ENCODE assay signal across 8 mouse cellular contexts in genomic region chr12:86894184-86894839, GRCm38 (mm10). TPM values are rescaled to one million over a fixed set of nuclear protein-coding genes. Genes with fewer than 3 reads are reported as not detected.
A peak's percentile ranks its signal among the peaks of the same experiment; 100 is the strongest.
DNase-seq lines count a peak whose midpoint lies in the region; ATAC-seq and TF ChIP-seq lines count a peak whose summit lies in the region.

No protein-coding gene starts in this region.

- peak overlapping the region; percentile 85 for H3K9ac ChIP-seq in heart, embryonic 14.5 days (ENCODE audit: low read length)
- H3K9ac ChIP-seq in liver, embryonic 11.5 days (ENCODE audit: low read depth, low read length): peak overlapping the region; percentile 70

- H3K27ac ChIP-seq in heart, embryonic 14.5 days (replicated peaks in 1 of 2; ENCODE audit: control insufficient read depth in 1 of 2, insufficient read depth in 1 of 2, low read depth in 2 of 2, low read length in 2 of 2): peak overlapping the region; percentile 99
- peak overlapping the region; percentile 96 for H3K27ac ChIP-seq in liver, embryonic 11.5 days (ENCODE audit: low read depth, low read length)

- H3K9me3 ChIP-seq in heart, embryonic 14.5 days (ENCODE audit: control insufficient read depth, low read length): no peaks in the 10 kb centered on the region
- no peaks in the 10 kb centered on the region for H3K9me3 ChIP-seq in liver, embryonic 11.5 days (ENCODE audit: control insufficient read depth, low read length)

- H3K4me1 ChIP-seq in heart, embryonic 14.5 days (ENCODE audit: control insufficient read depth in 2 of 2, insufficient read depth in 2 of 2, low read length in 2 of 2): peaks cover 66 to 91% of the 10 kb centered on the region in 2 experiments
- H3K4me1 ChIP-seq in liver, embryonic 11.5 days (replicated peaks; ENCODE audit: control insufficient read depth, insufficient read depth, low read length): peaks cover 80% of the 10 kb centered on the region

- peaks cover 25% of the 10 kb centered on the region for H3K79me2 ChIP-seq in myocyte (ENCODE audit: control insufficient read depth, insufficient read depth)

- WGBS in heart, embryonic 14.5 days: under 1% methylated on average over 22 of the region's 26 CpGs
- 0% methylated on average over 22 of the region's 26 CpGs for WGBS in liver, embryonic 11.5 days

- DNase-seq in c-Kit-negative CD71-positive TER-119-positive erythroid progenitor cells, embryonic 14.5 days (ENCODE audit: low read depth, low spot score): peak; percentile 70
- DNase-seq in fibroblast of lung, adult 2 months (ENCODE audit: low read depth): peak; percentile 93
- peak; percentile 100 for DNase-seq in kidney, postnatal 10 days
- peak; percentile 88 for DNase-seq in liver, embryonic 11.5 days (ENCODE audit: low spot score)
- DNase-seq in spleen, postnatal 4 days (ENCODE audit: low spot score in 2 of 2): peak; percentile 97 to 99

- peak overlapping the region; percentile 37 to 44 for H3K4me3 ChIP-seq in heart, embryonic 14.5 days (ENCODE audit: control insufficient read depth in 1 of 2, insufficient read depth in 1 of 2, low read depth in 1 of 2, low read length in 2 of 2)
- H3K4me3 ChIP-seq in liver, embryonic 11.5 days (ENCODE audit: low read depth, low read length): peak overlapping the region; percentile 41
- H3K4me3 ChIP-seq in myocyte: peak overlapping the region; percentile 70

- no peak overlapping the region for H3ac ChIP-seq in myocyte (ENCODE audit: control insufficient read depth, insufficient read length)

- TF ChIP-seq POLR2A in myocyte (IDR thresholded peaks at IDR 0.05; ENCODE audit: insufficient read length, low read depth): peak; percentile 60

- ATAC-seq in CD4-positive, CD25-positive, alpha-beta regulatory T cell, adult 4 months: peak; percentile 65
- peak; percentile 91 for ATAC-seq in heart, embryonic 14.5 days (ENCODE audit: insufficient number of reproducible peaks, insufficient read depth, low FRiP score, low read depth)
- peak; percentile 84 for ATAC-seq in liver, embryonic 11.5 days (replicated peaks; ENCODE audit: low FRiP score)

- H3K4me2 ChIP-seq in heart, embryonic 14.5 days (ENCODE audit: low read length): peak overlapping the region; percentile 91
- peak overlapping the region; percentile 96 for H3K4me2 ChIP-seq in liver, embryonic 11.5 days
- peak overlapping the region; percentile 94 for H3K4me2 ChIP-seq in myocyte (ENCODE audit: low read depth)

- H3K36me3 ChIP-seq in heart, embryonic 14.5 days (ENCODE audit: control insufficient read depth, insufficient read depth, low read length): no peaks in the 10 kb centered on the region
- H3K36me3 ChIP-seq in liver, embryonic 11.5 days (ENCODE audit: control insufficient read depth, insufficient read depth, low read length): no peaks in the 10 kb centered on the region
- H3K36me3 ChIP-seq in myocyte (ENCODE audit: control insufficient read depth, insufficient read depth): no peaks in the 10 kb centered on the region

- H3K27me3 ChIP-seq in heart, embryonic 14.5 days (ENCODE audit: control insufficient read depth, insufficient read depth, low read length): no peaks in the 10 kb centered on the region
- 0 out of 2 replicates have a peak, but pooled peaks cover 3% of the 10 kb centered on the region for H3K27me3 ChIP-seq in liver, embryonic 11.5 days (replicated peaks; ENCODE audit: control insufficient read depth, insufficient read depth, low read length)
- no peaks in the 10 kb centered on the region for H3K27me3 ChIP-seq in myocyte (ENCODE audit: control insufficient read depth, insufficient read depth, insufficient read length)

TF ChIP-seq in myocyte, 11 proteins besides CTCF, POLR2A, EP300 and RAD21:
- TF ChIP-seq TCF12 (IDR thresholded peaks at IDR 0.05; ENCODE audit: insufficient read depth, poor library complexity, severe bottlenecking) (no peak), POLR2AphosphoS2 (IDR thresholded peaks at IDR 0.05; ENCODE audit: insufficient read length, low read depth) (peak; percentile 47)

RNA-seq across cellular contexts. Expression of gene Irf2bpl, which starts 9.7 kb away (rescaled TPM):
- polyA plus RNA-seq in CD4-positive, CD25-positive, alpha-beta regulatory T cell, adult 4 months (2017; shearing (Covaris generic)): 10 to 100 TPM in 1 of 2 experiments, 1 to 10 TPM in 1; 7.6 to 18.8 TPM
- 32.8 and 36.1 TPM in 2 replicates for polyA plus RNA-seq in heart, embryonic 14.5 days (2014; fragmentation: Nextera tagmentation; extraction: Ambion mirVana)
- polyA plus RNA-seq in liver, embryonic 11.5 days (2014; fragmentation: Nextera tagmentation; extraction: Ambion mirVana): 9.7 and 9.8 TPM in 2 replicates
- polyA plus RNA-seq in myocyte (2012; fragmentation: generic; extraction: Trizol): 59.1 TPM

RNA-seq across cellular contexts. Expression of gene Cipc, which starts 52.5 kb away (rescaled TPM):
- 10 to 100 TPM; 20.0 to 29.3 TPM for polyA plus RNA-seq in CD4-positive, CD25-positive, alpha-beta regulatory T cell, adult 4 months (2017; shearing (Covaris generic))
- 26.6 and 27.1 TPM in 2 replicates for polyA plus RNA-seq in heart, embryonic 14.5 days (2014; fragmentation: Nextera tagmentation; extraction: Ambion mirVana)
- polyA plus RNA-seq in liver, embryonic 11.5 days (2014; fragmentation: Nextera tagmentation; extraction: Ambion mirVana): 23.8 and 28.1 TPM in 2 replicates
- 14.7 TPM for polyA plus RNA-seq in myocyte (2012; fragmentation: generic; extraction: Trizol)

Comparison
In these comparisons a context has a peak if more than half of its experiments do, and no peak if none do; other contexts are left out.
1. Peak in every context shown above with its lines: DNase-seq, ATAC-seq, H3K4me3 ChIP-seq and H3K27ac ChIP-seq.